ENCODE assay signal across 9 mouse cellular contexts in genomic region chr4:32923436-32923835, GRCm38 (mm10). TPM values are rescaled to one million over a fixed set of nuclear protein-coding genes. Genes with fewer than 3 reads are reported as not detected.
DNase-seq lines count a peak whose midpoint lies in the region; ATAC-seq and TF ChIP-seq lines count a peak whose summit lies in the region.
"Had no signal": no experiment of that assay in that cellular context is flagged by ENCODE, and none has a peak within 500 bp of the region (broad histone marks: within the 10 kb centered on the region; RNA-seq: fewer than 3 reads in every experiment).

No protein-coding gene starts in this region.

- peak; percentile 88 for DNase-seq in left cerebral cortex, postnatal 4 days
- DNase-seq in left cerebral cortex, adult 2 months (ENCODE audit: extremely low spot score in 1 of 2, low spot score in 2 of 2) = no peak
- peak; percentile 86 to 91 for DNase-seq in cerebellum, postnatal 10 days
- peak; percentile 72 for DNase-seq in heart, postnatal 0 days (ENCODE audit: low spot score)
- no peak for DNase-seq in frontal cortex, postnatal 36 days (ENCODE audit: low spot score in 2 of 2)
- DNase-seq in kidney, adult 9 months = no peak
- no peak for DNase-seq in left cerebral cortex, postnatal 36 days (ENCODE audit: low spot score in 2 of 2)

- peak overlapping the region; percentile 49 for H3K4me2 ChIP-seq in heart, postnatal 0 days (ENCODE audit: low read depth, low read length)
- H3K4me2 ChIP-seq in neural tube, embryonic 12.5 days (replicated peaks) = peak overlapping the region; percentile 48

- intact Hi-C loops in left cerebral cortex, postnatal 4 days (cut with DNase I) = no loop called here
- intact Hi-C loops in left cerebral cortex, adult 2 months (cut with DNase I) = no loop called here
- intact Hi-C loops in left cerebral cortex, postnatal 36 days (cut with DNase I) = loop anchor here (5.0 kb wide), 1 partner anchor 36 kb away; no protein-coding TSS in a partner anchor

- 5% methylated on average over 10 of the region's 10 CpGs for WGBS in heart, postnatal 0 days
- WGBS in neural tube, embryonic 12.5 days = 3% methylated on average over 10 of the region's 10 CpGs

- H3K9ac ChIP-seq in heart, postnatal 0 days (replicated peaks; ENCODE audit: low read depth, low read length) = 0 out of 2 replicates have a peak overlapping the region, but pooled peaks have one; percentile 25
- peak overlapping the region; percentile 33; the same call in 1 of the 2 replicates for H3K9ac ChIP-seq in neural tube, embryonic 12.5 days

- TF ChIP-seq CTCF in left cerebral cortex, adult 2 months (IDR thresholded peaks at IDR 0.05) = no peak
- no peak for TF ChIP-seq CTCF in heart, postnatal 0 days (IDR thresholded peaks at IDR 0.05; ENCODE audit: low read depth)

- peak; percentile 57; the same call in 1 of the 2 replicates for ATAC-seq in heart, postnatal 0 days (ENCODE audit: insufficient read depth, low read depth)
- ATAC-seq in neural tube, embryonic 12.5 days (ENCODE audit: low FRiP score, low read depth) = peak; percentile 85

- no peaks in the 10 kb centered on the region for H3K36me3 ChIP-seq in heart, postnatal 0 days (replicated peaks; ENCODE audit: control insufficient read depth, insufficient read depth, low read length)
- no peaks in the 10 kb centered on the region; the same call in 1 of the 2 replicates for H3K36me3 ChIP-seq in neural tube, embryonic 12.5 days

- no peak for TF ChIP-seq EP300 in heart, postnatal 0 days (IDR thresholded peaks at IDR 0.05; ENCODE audit: low read depth)

- no peak overlapping the region for H3K27ac ChIP-seq in left cerebral cortex, adult 2 months
- H3K27ac ChIP-seq in heart, postnatal 0 days (ENCODE audit: low read depth) = peak overlapping the region; percentile 35
- H3K27ac ChIP-seq in neural tube, embryonic 12.5 days = peak overlapping the region; percentile 82

- H3K4me3 ChIP-seq in left cerebral cortex, adult 2 months = no peak overlapping the region
- peak overlapping the region; percentile 25; the same call in 1 of the 2 replicates for H3K4me3 ChIP-seq in heart, postnatal 0 days (ENCODE audit: low read depth, low read length)
- no peak overlapping the region for H3K4me3 ChIP-seq in neural tube, embryonic 12.5 days

- no peaks in the 10 kb centered on the region for H3K27me3 ChIP-seq in heart, postnatal 0 days (ENCODE audit: control insufficient read depth, insufficient read depth, low read length)
- H3K27me3 ChIP-seq in neural tube, embryonic 12.5 days (replicated peaks) = no peaks in the 10 kb centered on the region

- peaks cover 13% of the 10 kb centered on the region for H3K4me1 ChIP-seq in heart, postnatal 0 days (ENCODE audit: control insufficient read depth, insufficient read depth)
- peaks cover 38% of the 10 kb centered on the region for H3K4me1 ChIP-seq in neural tube, embryonic 12.5 days

- H3K9me3 ChIP-seq in heart, postnatal 0 days (replicated peaks; ENCODE audit: control insufficient read depth, low read length) = no peaks in the 10 kb centered on the region
- H3K9me3 ChIP-seq in neural tube, embryonic 12.5 days = no peaks in the 10 kb centered on the region

RNA-seq across cellular contexts. Expression of gene Ankrd6, which starts 27.2 kb away (rescaled TPM):
- 10 to 100 TPM; 29.7 to 32.8 TPM for total RNA-seq in left cerebral cortex, postnatal 4 days (2021)
- total RNA-seq in left cerebral cortex, adult 2 months (2021) = 10 to 100 TPM; 51.6 to 54.5 TPM
- total RNA-seq in heart, postnatal 0 days (2014; rRNA removed; ENCODE audit: low replicate concordance) = 1.6 and 20.0 TPM in 2 replicates
- polyA plus RNA-seq in heart, postnatal 0 days (2015; fragmentation: Nextera tagmentation; extraction: Ambion mirVana) = 2.3 and 2.4 TPM in 2 replicates
- polyA plus RNA-seq in neural tube, embryonic 12.5 days (2016; fragmentation: Nextera tagmentation; extraction: Ambion mirVana) = 23.4 and 26.5 TPM in 2 replicates
- 10 to 100 TPM; 41.9 to 56.6 TPM for total RNA-seq in left cerebral cortex, postnatal 36 days (2021)
- total RNA-seq: neutrophil, adult 5-6 weeks had no signal

RNA-seq across cellular contexts. Expression of gene Rragd, which starts 59.4 kb away (rescaled TPM):
- total RNA-seq in left cerebral cortex, postnatal 4 days (2021) = 10 to 100 TPM; 53.9 to 59.9 TPM
- 10 to 100 TPM; 90.3 to 93.3 TPM for total RNA-seq in left cerebral cortex, adult 2 months (2021)
- 61.3 and 75.3 TPM in 2 replicates for total RNA-seq in heart, postnatal 0 days (2014; rRNA removed; ENCODE audit: low replicate concordance)
- 35.4 and 41.1 TPM in 2 replicates for polyA plus RNA-seq in heart, postnatal 0 days (2015; fragmentation: Nextera tagmentation; extraction: Ambion mirVana)
- 41.0 and 42.8 TPM in 2 replicates for polyA plus RNA-seq in neural tube, embryonic 12.5 days (2016; fragmentation: Nextera tagmentation; extraction: Ambion mirVana)
- total RNA-seq in left cerebral cortex, postnatal 36 days (2021) = 10 to 100 TPM; 83.2 to 90.1 TPM

Comparison
In these comparisons a context has a peak if more than half of its experiments do, and no peak if none do; other contexts are left out.
1. DNase-seq: peak in left cerebral cortex, postnatal 4 days (single experiment), cerebellum, postnatal 10 days (2 of 2) and heart, postnatal 0 days (single experiment); none in left cerebral cortex, adult 2 months (0 of 2), frontal cortex, postnatal 36 days (0 of 2), kidney, adult 9 months (single experiment) and left cerebral cortex, postnatal 36 days (0 of 2).